Mouse (Mus musculus) spleen, adult 18-20 months (tissue): ENCODE measurements at regions not wholly inside any gene's neighbourhood (a gene's known extent, or its start where the extent isn't known, plus 50 kb on each side); places are given as distances from the start of the nearest gene placed in this dataset.

Source experiments
- DNase-seq, 2 experiments: peaks; one replicate each; pipeline ENCODE4 v3.0.0; 2022; ENCODE audit warnings: mixed read lengths in 2 of 2

DNA sequence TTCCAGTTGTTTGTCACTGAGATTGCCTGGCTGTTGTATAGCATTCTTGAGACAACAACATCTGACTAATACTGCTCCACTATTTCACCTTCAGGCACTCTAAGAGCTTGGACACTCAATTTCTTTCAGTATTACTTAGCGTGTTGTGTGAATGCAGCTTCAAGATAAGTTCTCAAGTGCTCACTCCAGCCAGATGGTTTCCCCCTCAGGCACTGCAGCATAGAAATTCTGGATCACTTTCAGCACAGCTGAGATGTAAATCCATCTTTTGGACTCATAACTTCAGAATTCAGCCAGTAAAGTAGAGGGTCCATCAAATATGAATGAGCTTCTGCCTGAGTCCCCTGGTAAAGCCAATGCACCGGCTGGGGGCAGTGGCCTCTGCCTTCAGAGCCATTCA, 608.8 kb downstream of the Gm9195 start:
- DNase-seq: no peak

GRCm38 (mm10) chr14:71845546-71845945, 646.1 kb downstream of the Gm9195 start:
- DNase-seq: no peak

- DNase-seq: no peak
Measured at GRCm38 (mm10) chr14:71808863-71809487, 682.7 kb downstream of the Gm9195 start.

DNA sequence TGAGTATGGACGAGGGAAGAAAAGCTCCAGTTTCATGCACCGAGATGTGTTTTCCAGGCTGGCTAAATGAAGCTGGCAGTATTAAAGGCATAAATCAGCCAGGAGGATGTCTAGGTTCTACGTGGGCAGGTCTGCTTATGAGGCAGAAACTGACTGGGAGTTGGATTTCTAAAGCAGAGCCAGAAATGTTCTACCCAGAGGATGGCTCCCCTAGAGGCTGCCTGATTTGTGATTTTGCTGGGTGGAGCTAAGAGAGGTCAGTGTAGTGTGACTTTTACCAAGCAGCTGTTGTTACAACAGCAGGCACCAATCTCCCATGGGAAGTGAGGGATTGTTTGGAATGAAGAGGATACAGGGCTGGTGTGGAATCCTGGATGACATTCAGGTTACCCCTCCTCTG, 686.0 kb downstream of the Gm9195 start:
- no peak for DNase-seq

DNA sequence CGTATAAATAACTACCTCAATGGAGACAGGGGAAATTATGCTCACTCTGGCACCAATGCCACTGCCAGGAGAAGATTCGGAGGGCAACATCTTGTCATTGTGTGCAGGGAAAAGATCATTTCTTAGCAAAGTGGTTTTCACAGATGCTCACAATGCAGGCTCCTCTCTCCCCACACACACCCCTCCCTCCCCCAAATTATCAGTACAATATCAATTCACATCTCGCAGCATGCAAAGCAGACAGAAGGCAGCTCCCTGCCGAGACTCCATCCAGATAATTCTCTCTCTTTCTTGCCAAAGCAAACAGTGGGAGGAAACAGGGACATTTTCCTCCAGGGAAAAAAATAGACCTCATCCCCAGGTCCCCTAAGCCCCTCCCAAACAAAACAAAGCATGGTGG, 691.8 kb downstream of the Gm9195 start:
- no peak for DNase-seq

DNA sequence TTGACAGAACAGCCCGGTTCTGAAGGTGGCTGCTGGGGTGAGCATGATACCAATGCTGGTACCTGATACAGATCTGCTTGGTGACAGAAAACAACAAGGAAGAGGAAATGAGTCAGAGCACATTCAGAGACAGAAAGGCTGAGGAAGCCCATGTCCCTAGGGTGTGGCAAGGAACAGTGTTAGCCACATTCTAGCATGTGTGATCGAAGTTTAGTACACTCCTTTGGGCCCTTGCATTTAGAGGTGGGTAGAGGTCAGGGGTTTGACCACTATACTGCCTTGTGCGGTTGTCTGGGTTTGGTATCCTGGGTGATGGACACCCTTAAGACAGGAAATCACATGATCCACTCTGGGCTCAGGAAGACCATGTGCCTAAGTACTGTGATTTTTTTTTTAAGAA, 695.9 kb downstream of the Gm9195 start:
- no peak for DNase-seq

DNA sequence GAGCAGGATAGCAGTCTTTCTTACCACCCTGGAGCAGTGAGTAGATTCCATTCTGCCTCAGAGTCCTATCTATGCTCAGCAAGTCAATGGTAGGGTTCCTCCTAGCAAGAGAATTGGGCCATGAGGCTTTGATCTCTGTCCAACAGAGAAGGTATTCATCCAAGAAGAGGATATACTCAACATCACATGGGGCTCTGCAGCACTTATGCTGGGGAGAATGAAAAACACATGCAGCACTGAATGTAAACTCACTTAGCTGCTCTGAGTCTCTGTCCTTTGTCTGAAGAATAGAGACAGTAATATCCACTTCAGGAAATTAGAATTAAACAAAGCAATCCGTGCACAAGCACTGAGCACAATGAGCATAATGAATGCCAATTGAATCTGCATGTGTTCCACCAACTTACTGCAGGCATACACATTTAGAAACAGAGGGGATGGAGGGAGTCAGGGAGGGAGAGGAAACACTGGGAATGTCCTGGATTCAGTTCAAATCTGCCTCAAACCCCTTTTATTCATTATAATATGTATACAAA, 714.6 kb downstream of the Gm9195 start:
- DNase-seq: no peak

DNA sequence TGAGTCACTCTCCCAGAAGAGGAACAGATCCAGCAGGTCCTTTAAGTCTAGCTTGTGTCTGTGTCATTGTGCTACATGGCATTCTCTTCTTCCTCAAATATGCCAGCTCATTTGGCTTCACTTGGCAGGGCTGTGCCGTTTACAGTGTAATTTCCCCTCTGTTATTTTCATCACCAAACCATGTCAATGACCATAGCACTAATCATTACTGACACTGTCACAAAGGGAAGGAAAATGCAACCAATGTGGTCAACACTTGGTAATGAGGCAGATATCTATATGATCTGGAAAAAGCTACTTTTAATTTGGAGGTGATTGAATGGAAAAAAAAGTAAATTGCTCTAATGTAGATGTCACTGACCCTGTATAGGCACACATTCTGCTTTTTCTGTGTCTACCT, 724.8 kb downstream of the Gm9195 start:
- DNase-seq: no peak

DNA sequence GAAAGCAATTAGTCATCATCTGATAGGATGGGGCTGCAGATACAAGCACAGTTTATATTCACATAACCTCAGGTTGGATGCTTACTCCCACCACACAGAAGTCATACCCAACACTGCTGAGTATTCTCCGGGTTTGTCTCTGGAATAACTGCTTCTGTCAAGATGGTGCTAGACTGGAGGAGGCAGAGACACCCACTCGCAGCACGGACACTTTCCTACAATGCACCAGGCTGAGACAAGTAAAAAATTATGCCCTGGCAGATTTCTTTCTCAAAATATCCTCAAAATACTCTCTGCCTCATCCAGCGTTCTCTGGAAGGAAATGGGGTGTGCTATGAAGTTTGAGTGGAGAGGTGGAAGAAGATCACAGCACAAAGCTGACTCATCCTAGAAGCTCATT, 763.1 kb downstream of the Gm9195 start:
- no peak for DNase-seq

GRCm38 (mm10) chr14:71723526-71723925, 768.1 kb downstream of the Gm9195 start:
- DNase-seq: no peak

- DNase-seq: no peak
Measured at GRCm38 (mm10) chr14:71709528-71710289, 781.9 kb downstream of the Gm9195 start.

DNA sequence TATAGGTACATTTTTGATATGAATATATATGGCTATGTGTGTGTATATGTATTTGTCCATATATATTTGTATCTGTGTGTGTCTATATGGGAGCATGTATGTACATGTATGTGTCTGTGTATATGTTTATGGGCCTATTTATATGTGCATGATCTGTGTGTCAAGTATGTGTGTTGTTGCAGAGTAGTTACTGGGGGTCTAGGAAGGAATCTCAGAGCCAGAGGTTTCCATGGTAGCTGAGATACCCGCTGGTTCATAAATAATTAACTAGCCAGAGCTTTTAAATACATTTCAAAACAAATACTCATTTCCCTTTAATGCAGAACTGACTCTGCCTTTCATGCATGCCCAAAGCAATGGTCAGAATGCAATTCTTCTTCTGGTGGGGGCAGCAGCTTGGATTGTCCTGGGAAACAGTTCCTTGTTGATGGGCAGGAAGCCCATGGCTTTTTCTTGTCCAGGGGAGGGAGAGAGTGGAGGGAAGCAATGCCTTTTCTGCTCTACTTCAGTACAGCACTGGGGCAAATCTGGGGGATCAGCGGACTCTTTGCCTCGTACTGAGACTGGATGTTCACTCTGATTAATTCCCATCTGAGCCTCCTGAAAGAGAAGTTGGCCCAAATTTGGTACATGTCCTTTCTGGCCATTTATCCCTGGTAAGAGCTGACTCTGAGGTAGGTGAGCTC, 798.7 kb downstream of the Gm9195 start:
- DNase-seq: no peak

GRCm38 (mm10) chr14:71674564-71674963, 817.1 kb downstream of the Gm9195 start:
- no peak for DNase-seq

DNA sequence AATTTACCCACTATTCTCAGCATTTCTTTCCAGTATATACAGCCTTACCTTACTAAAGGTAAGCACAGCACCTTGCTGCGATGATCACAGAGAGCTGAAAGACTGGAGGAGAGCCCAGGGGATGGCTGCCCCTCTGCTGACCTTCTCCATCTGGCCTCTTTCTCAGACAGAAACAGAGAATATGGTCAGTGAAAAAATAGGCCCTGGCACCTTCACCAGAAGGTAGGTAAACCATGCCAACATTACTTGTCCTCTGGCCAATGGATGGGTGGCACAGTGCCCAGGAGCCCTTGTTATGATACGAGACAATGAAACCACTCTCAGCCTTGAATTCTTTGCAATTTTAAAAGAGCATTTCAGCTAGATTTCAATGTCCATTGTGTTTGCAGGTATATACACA, 817.8 kb downstream of the Gm9195 start:
- no peak for DNase-seq

DNA sequence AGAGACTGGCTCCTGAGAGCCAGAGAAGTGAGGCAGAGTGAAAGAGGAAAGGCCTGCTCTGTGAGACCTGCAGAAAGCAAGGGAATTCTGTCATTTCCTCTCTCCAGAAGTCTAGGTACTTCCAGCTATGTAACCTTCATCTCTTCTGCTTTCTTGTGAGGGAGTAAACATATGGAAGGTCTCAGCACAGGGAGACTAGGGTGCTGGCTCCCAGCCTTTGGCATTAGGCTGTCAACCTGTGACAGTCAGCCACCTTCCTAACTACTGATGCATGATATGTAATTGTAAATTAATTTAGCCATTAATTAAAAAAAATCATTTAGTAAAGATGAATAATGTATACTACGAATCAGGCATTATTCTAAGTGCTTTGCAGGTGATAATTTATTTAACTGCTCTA, 819.2 kb downstream of the Gm9195 start:
- DNase-seq: no peak

- no peak for DNase-seq
Measured at GRCm38 (mm10) chr14:71671994-71672393, 819.6 kb downstream of the Gm9195 start.

- DNase-seq: peak in 1 of 2 experiments; percentile 22
Measured at GRCm38 (mm10) chr14:71670435-71670834, 821.2 kb downstream of the Gm9195 start.

DNA sequence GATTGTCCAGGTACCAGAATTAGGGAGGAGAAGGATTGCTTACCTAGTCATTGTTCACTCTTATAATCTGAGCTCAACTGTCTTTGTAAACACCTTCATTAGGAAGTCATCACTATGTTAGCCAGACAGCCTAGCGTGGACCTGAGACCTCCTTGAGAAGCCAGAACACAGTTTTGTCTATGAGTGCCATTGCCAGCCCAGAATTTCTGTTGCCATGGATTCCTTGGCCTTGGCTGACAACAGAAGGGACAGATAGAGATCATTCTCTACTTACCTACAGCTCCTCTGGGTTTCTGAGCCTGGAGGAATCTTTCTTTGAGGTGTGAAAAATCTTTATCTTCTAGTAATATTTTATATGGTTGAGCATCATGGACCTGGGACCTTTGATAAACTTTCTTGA, 825.0 kb downstream of the Gm9195 start:
- no peak for DNase-seq

- no peak for DNase-seq
Measured at GRCm38 (mm10) chr14:71660166-71660565, 831.5 kb downstream of the Gm9195 start.

- DNase-seq: no peak
Measured at GRCm38 (mm10) chr14:71654785-71655627, 836.6 kb downstream of the Gm9195 start.

DNA sequence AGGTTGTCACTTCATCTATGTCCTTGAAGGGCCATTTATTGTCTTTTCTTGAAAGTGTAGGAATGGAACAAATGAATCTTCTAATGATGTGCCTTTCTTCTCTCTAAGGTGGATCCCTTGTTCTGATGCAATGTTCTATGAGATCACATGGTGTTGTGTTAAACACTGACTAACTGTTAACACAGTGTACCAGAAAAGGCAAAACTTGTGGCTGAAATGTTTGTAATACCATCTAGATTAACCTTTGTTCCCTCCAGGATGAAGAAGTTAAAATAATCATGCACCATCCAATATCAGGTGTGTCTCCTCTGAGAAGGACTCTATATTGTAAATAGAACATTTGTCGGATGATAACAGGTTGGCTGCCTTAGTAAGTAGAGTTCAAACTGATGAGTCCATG, 849.1 kb downstream of the Gm9195 start:
- DNase-seq: no peak

DNA sequence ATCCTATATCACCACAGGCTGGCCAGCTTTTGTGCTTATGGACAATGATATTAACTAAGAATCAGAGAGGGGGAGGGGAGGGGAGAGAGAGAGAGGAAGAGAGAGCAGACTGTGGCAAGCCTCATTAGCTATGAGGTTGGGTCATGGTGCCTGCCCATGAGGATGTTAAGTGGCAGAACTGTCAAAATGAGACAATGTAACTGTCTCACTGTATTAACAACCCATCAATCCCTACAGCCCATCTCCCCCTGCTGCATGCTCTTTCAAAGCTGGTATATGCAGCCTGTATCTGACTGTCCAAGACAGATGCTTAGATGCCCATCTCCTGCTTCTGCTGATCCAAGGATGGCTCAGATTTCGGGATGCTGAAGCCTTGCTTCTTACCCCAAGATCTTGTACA, 852.6 kb downstream of the Gm9195 start:
- no peak for DNase-seq

DNA sequence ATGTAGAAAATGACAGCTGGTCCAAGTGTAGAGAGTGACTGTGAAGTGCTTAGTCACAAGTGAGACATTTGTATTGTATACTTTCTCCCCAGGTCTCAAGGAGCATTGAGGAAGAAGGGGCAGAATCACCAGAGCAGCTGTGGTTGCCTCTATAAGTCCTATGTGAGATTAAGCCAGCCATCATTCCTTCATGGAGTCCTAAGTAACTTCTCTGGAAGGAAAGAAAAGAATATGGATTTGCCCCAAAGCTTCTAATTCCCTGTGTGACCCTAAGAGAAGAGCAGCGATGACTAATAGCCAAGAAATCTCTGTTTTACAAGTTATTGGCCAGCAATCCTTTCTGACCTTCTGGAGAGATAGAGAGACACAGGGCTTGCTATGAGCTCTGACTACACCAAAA, 856.5 kb downstream of the Gm9195 start:
- no peak for DNase-seq
